Comparison of ENCODE assay signal across 2 mouse cellular contexts in genomic region chr16:97516341-97516740, GRCm38 (mm10).
TF ChIP-seq lines count a peak whose summit lies in the region.

No protein-coding gene starts in this region.

TF ChIP-seq in CH12.LX, 34 proteins besides CTCF, POLR2A, EP300 and RAD21 (continued from another document):
- TF ChIP-seq MXI1 (IDR thresholded peaks at IDR 0.05; ENCODE audit: low read depth, low read length) (no peak), SMC3 (IDR thresholded peaks at IDR 0.05; ENCODE audit: low read depth, low read length) (peak; percentile 44)

TF ChIP-seq in ES-E14, 5 proteins besides CTCF, POLR2A, EP300 and RAD21 (continued from another document):
- no peak for TF ChIP-seq ZNF384 (IDR thresholded peaks at IDR 0.05; ENCODE audit: low read depth, low read length)
- peak; percentile 19; the same call in 1 of the 2 replicates for TF ChIP-seq ZC3H11A (IDR thresholded peaks at IDR 0.05; ENCODE audit: borderline replicate concordance, low read depth, low read length)
TF ChIP-seq in ES-E14: peak in this region for 1.
